Mouse (Mus musculus) erythroid progenitor cell, adult 5-6 weeks (primary cell): ENCODE data around the gene 2410004B18Rik. TPM values are rescaled to one million over a fixed set of nuclear protein-coding genes. Genes with fewer than 3 reads are reported as not detected.
"Not testable (repeated sequence)": the region's sequence is repeated elsewhere in the genome, so short reads cannot be mapped to it uniquely, and the experiment has no call there.

Source experiments
- ATAC-seq: replicated peaks from 2 replicates; pipeline ENCODE4 v1.8.0; 2016; ENCODE audit warnings: moderate number of reproducible peaks, mild to moderate bottlenecking, moderate TSS enrichment, inconsistent platforms; ENCODE audit not compliant: poor library complexity, low FRiP score, severe bottlenecking
- total RNA-seq, 2 experiments: library from RNA; stranded (forward) in 1 of 2; stranded (reverse) in 1 of 2; fragments of 150-400 nt in 1 of 2; fragments of 186-747, 209-891 nt in 1 of 2; gene quantifications; 2 replicates each; pipeline versions ENCODE4 v1.2.3 to v1.2.4; 2015 to 2017; ENCODE audit warnings: low replicate concordance in 2 of 2

The 2410004B18Rik gene
- total RNA-seq, 2 experiments from 2014 or later, result 11.3 to 27.7 TPM

GRCm38 (mm10) chr3:145962411-145962810 lies 24.6 kb downstream of the 2410004B18Rik start:
- no peak for ATAC-seq

- ATAC-seq, result no peak
Measured at GRCm38 (mm10) chr3:145963101-145964017, 25.5 kb downstream of the 2410004B18Rik start.

DNA sequence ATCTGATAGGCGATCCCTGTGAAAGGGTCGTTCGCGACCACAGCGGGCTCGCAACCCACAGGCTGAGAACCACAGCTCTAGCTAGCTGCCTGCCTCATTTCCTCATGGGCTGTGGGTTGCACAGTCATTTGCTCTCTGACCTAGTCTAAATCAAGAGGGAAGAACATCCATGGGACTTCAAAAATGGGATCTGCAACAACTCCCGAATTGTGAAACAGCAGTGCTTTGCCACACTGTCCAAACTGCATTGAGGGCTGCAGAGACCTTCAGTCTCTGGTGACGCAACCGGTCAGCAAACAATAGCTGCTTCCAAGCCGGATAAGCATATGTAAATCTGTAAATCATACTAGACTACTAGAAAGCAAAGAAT lies 26.2 kb downstream of the 2410004B18Rik start:
- ATAC-seq, result no peak

DNA sequence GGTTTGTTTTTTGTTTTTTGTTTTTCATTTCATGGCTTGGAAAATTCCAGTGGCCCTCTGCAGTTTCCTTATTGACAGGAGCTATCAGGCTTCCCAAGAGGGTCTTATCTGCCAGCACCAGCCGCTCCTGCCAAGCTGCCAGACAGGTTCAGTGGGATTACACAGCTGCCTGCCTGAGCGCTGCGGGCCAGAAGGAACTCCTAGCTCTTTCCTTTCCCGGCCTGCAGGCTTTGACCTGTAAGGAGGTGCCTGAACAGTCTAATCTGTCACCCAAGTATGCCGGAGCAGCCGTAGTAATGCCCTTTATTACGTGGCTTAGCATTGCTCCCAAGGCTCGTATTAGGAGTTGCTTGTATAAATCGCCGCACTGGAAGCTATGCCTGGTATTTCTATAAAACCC lies 26.7 kb downstream of the 2410004B18Rik start:
- ATAC-seq, result no peak

DNA sequence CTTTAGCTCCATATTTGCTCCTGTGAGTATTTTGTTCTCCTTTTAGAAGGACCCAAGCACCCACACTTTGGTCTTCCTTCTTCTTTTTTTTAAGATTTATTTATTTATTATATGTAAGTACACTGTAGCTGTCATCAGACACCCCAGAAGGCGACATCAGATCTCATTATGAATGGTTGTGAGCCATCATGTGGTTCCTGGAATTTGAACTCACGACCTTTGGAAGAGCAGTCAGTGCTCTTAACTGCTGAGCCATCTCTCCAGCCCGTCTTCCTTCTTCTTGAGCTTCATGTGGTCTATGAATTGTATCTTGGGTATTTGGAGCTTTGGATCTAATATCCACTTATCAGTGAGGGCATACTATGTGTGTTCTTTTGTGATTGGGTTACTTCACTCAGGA lies 27.8 kb downstream of the 2410004B18Rik start:
- ATAC-seq, result not testable (repeated sequence)

DNA sequence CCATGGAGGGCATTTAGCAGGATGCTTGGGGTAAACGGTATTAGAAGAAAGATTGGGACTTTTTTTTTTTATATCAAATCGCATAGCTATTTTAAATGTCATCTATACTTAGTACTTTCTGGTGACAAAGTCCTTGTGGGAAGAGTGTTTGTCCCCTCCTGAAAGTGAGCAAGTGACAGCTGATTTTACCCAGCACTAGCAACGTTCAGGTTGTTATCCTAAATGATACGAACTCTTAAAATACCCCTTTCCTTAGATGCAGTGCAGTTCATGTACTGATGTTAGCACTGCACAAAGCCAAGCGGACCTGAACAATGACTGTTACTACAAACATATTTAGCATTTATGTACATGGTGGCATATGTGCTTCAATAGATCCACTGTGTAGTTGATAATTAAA lies 29.0 kb downstream of the 2410004B18Rik start:
- no peak for ATAC-seq

DNA sequence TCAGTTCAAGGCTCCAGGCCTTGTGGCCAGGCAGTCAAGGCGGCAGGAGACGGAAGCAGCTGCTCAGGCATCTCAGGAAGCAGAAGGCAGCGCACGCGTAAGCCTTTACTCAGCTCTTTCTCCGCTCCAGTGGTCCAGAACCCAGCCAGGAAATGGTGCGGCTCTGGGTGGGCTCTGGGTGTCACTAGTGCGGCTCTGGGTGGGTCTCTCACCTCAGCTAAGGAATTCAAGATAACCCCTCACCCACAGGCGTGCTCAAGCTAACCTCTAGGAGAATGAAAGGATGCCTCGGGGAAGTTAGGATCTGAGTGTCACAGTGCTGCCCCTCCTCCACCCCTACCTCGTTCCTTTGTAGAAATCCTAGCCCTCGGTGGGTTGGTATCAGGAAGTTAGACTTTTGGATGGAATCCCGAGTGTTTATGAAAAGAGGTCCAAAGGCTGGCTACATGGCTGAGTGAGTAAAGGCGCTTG lies 31.3 kb downstream of the 2410004B18Rik start:
- no peak for ATAC-seq

DNA sequence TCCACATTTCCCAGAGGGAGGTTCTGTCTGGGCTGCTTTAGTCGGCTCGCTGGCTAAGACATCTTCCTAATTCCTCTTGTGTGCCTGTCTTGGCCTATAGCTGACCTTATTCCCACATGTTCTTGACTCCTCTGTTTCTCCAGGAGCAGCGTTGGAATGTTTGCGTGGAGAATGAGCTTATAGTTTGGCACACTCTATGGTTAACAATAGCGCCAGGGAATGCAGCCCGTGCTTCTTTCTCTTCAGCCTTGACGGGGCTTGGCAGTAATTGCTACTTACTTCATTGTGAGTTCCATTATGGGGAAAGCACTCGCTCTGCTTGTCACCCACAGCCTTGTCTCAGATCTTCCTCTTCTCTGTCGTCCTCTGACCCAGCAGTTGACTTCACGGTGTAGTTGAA lies 33.7 kb downstream of the 2410004B18Rik start:
- no peak for ATAC-seq

DNA sequence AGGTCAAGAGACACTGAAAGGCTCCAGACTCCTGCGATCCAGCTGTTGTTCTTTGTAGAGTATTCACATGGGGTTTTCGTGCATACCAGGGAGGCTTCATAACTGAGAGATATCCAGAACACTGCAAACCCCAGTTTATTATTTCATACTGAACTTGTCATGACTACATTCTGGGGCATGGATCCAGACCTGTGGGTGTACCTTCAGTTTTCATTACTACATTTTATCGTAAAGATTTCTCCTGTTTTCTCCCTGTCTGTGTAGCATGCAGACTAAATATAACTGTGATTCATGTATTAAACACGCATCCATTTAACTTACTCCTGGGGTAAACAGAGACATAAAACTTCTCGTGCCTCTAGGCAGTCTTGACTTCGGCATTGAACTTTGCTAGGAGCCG lies 37.2 kb downstream of the 2410004B18Rik start:
- no peak for ATAC-seq

- ATAC-seq, result no peak
Measured at GRCm38 (mm10) chr3:145985333-145985925, 47.6 kb downstream of the 2410004B18Rik start.

DNA sequence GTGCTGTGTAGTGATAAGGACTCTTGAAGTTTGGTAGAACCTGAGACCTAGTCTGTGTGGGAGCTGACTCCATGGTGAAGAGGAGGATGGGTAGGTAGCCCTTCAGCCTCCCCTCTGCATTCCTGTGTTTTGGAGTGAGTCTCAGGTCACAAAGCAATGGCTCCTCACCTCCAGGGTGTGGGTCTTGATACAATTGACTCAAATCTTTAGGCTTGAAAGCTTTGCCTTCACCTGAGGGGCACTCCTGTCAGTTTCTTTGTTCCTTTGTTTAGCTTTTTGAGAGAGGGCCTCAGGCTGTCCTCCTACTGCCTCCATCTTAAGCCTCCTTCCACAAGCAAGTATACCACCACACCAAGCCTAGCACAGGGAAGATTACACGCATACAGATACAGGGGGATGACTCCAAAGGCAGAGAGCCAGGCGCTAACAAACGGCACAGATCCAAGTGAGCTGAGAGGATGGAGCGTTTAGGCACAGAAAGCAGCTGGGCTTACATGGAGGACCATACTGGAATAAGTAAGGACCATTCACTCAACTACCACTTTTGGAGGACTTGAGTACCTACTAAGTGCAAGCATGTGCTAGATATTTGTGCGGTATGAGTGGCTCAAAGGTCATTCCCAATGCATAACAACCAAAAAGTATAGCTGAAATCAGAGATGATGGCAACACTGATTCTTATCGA lies 48.6 kb downstream of the 2410004B18Rik start:
- no peak for ATAC-seq

GRCm38 (mm10) chr3:145987268-145987969 lies 49.6 kb downstream of the 2410004B18Rik start, which contains the start of gene Syde2:
Gene Syde2 (plus strand): TSS chr3:145987870.
- no peak for ATAC-seq

- no peak for ATAC-seq
Measured at GRCm38 (mm10) chr3:145987970-145988683, 50.3 kb downstream of the 2410004B18Rik start.

DNA sequence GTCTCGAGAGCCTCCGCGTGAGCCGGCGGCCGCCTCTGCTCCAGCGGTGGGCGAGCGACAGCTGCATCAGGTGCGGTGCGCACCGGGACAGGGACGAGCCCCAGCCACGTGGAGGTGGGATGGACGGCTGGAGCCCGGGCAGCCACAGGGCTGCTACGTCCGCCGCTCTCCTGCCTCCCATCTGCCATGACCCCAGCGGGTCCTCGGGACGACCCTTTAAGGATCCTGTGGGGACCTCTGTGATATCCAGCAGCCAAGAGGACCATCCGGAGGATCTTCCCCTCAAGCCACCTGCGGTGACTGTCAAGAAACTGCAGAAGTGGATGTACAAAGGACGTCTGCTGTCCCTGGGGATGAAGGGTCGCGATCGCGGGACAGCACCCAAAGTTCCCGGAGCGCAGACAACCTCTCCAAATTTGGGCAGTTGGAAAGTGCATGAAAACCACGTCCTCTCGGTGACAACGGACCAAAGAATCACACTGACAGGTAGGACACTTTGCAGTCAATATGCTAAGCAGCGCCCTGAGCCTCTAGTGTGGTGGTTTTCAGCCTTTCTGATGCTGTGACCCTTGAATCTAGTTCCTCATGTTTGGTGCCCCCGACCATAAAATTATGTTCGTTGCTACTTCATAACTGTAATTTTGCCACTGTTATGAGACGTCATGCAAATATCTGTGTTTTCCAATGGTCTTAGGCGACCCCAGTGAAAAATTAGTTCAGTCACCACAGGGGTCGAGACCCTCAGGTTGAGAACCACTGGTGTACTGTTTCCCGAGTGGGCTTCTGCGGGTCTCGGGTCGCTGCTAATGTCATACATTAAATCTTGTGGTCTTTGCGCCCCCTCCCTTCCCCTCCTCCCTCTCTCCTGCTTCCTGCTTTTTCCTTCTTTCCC lies 51.1 kb downstream of the 2410004B18Rik start:
- no peak for ATAC-seq

DNA sequence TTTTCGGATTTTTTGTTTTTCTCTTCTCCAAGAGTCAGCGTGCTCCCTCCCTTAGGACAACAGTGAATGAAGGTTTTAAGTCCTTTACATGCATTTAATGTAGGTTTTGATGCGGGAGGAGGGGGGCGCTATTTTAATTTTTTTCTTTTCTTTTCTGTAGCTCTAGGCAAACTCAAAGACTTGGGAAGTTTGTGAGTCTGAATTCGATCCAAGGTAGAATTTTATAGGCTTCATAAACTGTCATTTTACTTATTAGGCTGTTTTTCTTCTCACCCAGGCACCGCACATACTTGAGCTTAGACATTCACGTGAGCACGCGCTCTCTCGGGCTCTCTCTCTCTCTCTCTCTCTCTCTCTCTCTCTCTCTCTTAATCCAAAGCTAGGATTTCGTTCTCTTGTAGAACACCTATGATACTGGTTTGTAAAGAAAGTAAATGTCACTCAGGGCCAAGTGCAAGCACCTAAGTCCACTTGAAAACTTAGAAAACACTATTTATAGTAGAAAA lies 51.8 kb downstream of the 2410004B18Rik start:
- ATAC-seq, result no peak

DNA sequence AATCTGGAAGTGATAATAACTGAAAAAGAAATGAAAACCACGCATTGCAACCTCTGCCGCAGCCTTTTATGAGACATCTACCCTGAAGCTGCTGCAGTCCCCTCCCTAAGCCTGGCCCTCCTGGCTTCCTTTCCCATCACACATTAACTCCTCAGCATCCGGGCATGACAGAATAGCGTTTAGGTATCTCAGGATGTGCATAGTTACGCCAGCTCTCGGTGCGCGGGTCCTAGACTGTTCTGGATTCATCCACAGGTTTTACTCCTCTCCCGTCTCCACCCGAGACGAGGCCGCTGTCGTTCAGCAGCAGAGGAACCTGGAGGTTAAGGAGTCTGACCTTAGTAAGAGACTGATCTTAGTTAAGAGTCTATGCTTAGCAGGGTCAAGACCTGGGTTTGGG lies 53.3 kb downstream of the 2410004B18Rik start:
- ATAC-seq, result no peak

DNA sequence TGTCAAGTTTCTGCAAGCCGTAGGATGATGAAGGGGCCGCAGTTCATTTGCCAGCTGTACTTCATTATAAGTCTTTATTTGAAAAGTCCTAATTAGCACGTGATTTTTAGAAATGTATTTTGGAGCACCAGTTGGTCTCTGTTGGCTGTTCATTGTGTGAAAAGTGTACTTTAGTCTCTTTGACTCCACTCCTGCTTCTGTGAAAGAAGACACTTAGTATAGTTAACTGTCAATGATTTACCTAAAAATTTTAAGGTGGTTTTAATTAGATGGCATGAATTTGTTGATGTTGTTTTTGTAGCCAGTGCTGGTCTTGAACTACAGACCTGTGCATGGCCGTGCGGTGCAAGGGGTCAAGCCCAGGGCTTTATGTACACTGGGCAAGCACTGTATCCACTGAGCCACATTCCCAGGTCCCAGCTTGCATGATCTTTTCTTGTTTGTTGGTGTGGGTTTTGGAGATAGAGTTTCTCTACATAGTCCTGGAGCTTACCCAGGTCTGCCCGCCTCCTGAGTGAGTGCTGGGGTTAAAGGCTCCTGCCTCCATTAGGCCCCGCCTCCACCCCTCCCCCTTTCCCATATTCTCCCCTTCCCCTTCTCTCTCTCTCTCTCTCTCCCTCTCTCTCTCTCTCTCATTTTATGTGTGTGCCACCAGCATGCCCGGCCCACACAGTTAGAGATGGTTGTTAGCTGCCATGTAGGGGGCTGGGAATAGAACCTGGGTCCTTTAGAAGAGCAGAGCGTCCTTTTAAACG lies 54.3 kb downstream of the 2410004B18Rik start:
- ATAC-seq, result no peak
